Mouse (Mus musculus) ES-E14 (cell line): ENCODE measurements around the gene Dmrt2. TPM values are rescaled to one million over a fixed set of nuclear protein-coding genes. Genes with fewer than 3 reads are reported as not detected.

Experiments
- DNase-seq: peaks from one replicate; pipeline ENCODE4 v3.0.0-alpha.2; 2013; ENCODE audit warnings: low read depth, low spot score
- H3K27ac ChIP-seq: 2 replicates; pipeline ENCODE4 v1.5.1; 2012; ENCODE audit warnings: low read depth, mild to moderate bottlenecking, low read length, moderate library complexity, mixed read lengths; ENCODE audit not compliant: poor library complexity, insufficient read depth, severe bottlenecking
- H3K36me3 ChIP-seq: 2 replicates; pipeline ENCODE4 v1.6.1; 2012; ENCODE audit warnings: mild to moderate bottlenecking, low read length, moderate library complexity, mixed read lengths; ENCODE audit not compliant: control insufficient read depth, poor library complexity, insufficient read depth, severe bottlenecking
- H3K4me1 ChIP-seq, 2 experiments: fragments of 150-350 bp in 1 of 2; sonication (generic) in 1 of 2; 2 replicates each; pipeline ENCODE4 v1.6.1; 2012; ENCODE audit warnings: low read length in 2 of 2, mild to moderate bottlenecking in 1 of 2, mixed read lengths in 1 of 2; ENCODE audit not compliant: control insufficient read depth in 2 of 2, insufficient read depth in 2 of 2, poor library complexity in 1 of 2
- H3K4me3 ChIP-seq, 2 experiments: fragments of 150-350 bp in 1 of 2; sonication (generic) in 1 of 2; 2 replicates each; pipeline ENCODE4 v1.5.1; 2012; ENCODE audit warnings: low read length in 2 of 2, low read depth in 1 of 2, mild to moderate bottlenecking in 1 of 2, mixed read lengths in 1 of 2; ENCODE audit not compliant: insufficient read depth in 1 of 2, poor library complexity in 1 of 2, severe bottlenecking in 1 of 2
- H3K9ac ChIP-seq: 2 replicates; pipeline ENCODE4 v1.6.1; 2012; ENCODE audit warnings: low read depth, mild to moderate bottlenecking, low read length, mixed read lengths; ENCODE audit not compliant: poor library complexity, insufficient read depth, severe bottlenecking
- H3K9me3 ChIP-seq: fragments of 150-350 bp; sonication (generic); 2 replicates; pipeline ENCODE4 v1.6.1; 2012; ENCODE audit warnings: low read depth, mild to moderate bottlenecking, low read length; ENCODE audit not compliant: control insufficient read depth, insufficient read depth
- CHD2 ChIP-seq: IDR thresholded peaks from 2 replicates; pipeline ENCODE4 v1.6.1; 2014; ENCODE audit warnings: mild to moderate bottlenecking, low read depth, low read length, inconsistent platforms
- HCFC1 ChIP-seq: IDR thresholded peaks from 2 replicates; pipeline ENCODE4 v1.6.1; 2012; ENCODE audit warnings: low read length, inconsistent platforms, borderline replicate concordance; ENCODE audit not compliant: insufficient read depth
- MAFK ChIP-seq: IDR thresholded peaks from 2 replicates; pipeline ENCODE4 v1.6.1; 2014; ENCODE audit warnings: mild to moderate bottlenecking, low read depth, low read length, inconsistent platforms; ENCODE audit not compliant: insufficient read depth
- ZC3H11A ChIP-seq: IDR thresholded peaks from 2 replicates; pipeline ENCODE4 v1.6.1; 2012; ENCODE audit warnings: low read depth, mild to moderate bottlenecking, inconsistent platforms, low read length, borderline replicate concordance
- ZNF384 ChIP-seq: IDR thresholded peaks from 2 replicates; pipeline ENCODE4 v1.6.1; 2012; ENCODE audit warnings: low read depth, low read length, inconsistent platforms
- in situ Hi-C, 2 experiments: fragments of 600-800 bp; cut with MboI; formaldehyde crosslinking; loops; one replicate each; pipeline ENCODE4 v1.15.1; 2025; ENCODE audit warnings: low sequenced_read_pairs in 2 of 2, inconsistent platforms in 1 of 2; ENCODE audit not compliant: unreplicated experiment in 2 of 2
- total RNA-seq: library from RNA; depleted of rRNA; stranded (reverse); fragments of 300-350 nt; gene quantifications from 2 replicates; pipeline ENCODE4 v1.2.3, GENCODE M21; 2012; rRNA removed

The Dmrt2 gene
- total RNA-seq, 1 experiment, result 0.31 TPM

DNA sequence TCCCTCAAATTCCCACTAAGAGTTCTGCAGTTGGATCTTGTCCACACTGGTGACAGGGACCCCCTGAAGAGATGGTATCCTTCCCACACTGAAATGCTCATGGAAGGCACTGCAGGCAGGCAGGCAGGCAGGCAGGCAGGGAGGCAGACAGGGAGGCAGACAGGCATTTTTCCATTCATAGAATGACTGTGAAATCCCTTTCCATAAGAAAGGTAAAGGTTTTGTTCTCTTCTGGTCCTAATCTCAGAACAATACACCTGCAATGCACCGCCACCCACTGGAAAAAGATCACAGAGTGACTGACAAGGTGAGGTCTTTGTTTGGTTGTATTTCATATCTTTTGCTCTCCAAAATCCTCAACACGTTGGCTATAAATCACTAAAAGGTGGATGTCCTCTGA is 42.7 kb downstream of the Dmrt2 start:
- in situ Hi-C loops, result no loop called here
- Histone ChIP-seq H3K4me3 (no peak overlapping the region), H3K9me3 (no peaks in the 10 kb centered on the region), H3K9ac (no peak overlapping the region), H3K36me3 (no peaks in the 10 kb centered on the region), H3K4me1 (no peaks in the 10 kb centered on the region), H3K27ac (no peak overlapping the region)
- TF ChIP-seq ZNF384 (no peak), HCFC1 (no peak), ZC3H11A (no peak), MAFK (no peak)
- no peak for DNase-seq

DNA sequence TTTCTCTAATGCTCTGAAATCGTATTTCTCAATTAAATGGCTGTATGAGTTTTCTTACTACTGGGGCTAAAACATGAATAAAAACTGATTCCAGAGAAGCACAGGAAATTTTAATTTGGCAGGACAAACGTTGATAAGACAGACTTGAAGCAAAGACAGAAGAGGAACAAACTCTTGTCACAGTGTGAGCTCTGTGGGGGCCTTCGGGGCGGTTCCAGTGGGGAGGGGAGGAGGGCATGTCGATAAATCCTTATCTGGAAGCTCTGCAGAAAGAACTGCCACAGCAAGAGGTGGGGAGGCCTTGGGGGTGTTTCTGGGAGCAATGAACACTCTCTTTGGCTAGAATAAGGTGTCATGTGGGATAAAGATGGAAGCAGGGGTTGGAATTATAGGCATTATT is 50.4 kb downstream of the Dmrt2 start:
- no peak for DNase-seq
- Histone ChIP-seq H3K36me3 (no peaks in the 10 kb centered on the region), H3K27ac (no peak overlapping the region), H3K4me1 (no peaks in the 10 kb centered on the region), H3K9me3 (no peaks in the 10 kb centered on the region), H3K9ac (no peak overlapping the region), H3K4me3 (no peak overlapping the region)
- in situ Hi-C loops, result no loop called here
- TF ChIP-seq ZC3H11A, result no peak
- TF ChIP-seq ZNF384, result no peak
- no peak for TF ChIP-seq CHD2
- TF ChIP-seq MAFK, result no peak
- no peak for TF ChIP-seq HCFC1

Other genes starting within 250 kb of the Dmrt2 start
- gene Dmrt1, start 166.8 kb upstream of the Dmrt2 start, total RNA-seq, result 7.9 and 12.3 TPM in 2 replicates
- 0.37 and 0.40 TPM in 2 replicates for gene Dmrt3, start 62.1 kb upstream of the Dmrt2 start, total RNA-seq